Mouse (Mus musculus): ENCODE results near the gene Serpinh1.

Serpinh1 gene

DNA sequence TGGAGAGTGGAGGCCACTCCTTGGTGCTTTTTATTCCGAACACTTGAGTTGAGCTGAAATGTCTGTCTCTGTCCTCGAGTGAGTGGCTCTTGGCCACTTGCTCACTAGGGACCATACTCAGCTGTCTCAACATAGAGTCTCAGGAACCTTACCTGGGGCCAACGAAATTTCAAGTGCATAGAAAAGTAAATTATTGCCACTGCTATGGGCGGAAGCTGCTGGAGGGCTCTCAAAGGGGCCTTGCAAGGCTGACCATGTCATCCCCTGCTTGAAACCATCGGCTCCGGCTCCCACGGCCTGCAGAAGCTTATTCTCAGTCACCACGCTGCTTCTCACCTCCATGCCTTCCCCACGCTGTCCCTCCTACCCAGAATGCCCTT is 29.7 kb downstream of the Serpinh1 start:
- DNase-seq: no peak

DNA sequence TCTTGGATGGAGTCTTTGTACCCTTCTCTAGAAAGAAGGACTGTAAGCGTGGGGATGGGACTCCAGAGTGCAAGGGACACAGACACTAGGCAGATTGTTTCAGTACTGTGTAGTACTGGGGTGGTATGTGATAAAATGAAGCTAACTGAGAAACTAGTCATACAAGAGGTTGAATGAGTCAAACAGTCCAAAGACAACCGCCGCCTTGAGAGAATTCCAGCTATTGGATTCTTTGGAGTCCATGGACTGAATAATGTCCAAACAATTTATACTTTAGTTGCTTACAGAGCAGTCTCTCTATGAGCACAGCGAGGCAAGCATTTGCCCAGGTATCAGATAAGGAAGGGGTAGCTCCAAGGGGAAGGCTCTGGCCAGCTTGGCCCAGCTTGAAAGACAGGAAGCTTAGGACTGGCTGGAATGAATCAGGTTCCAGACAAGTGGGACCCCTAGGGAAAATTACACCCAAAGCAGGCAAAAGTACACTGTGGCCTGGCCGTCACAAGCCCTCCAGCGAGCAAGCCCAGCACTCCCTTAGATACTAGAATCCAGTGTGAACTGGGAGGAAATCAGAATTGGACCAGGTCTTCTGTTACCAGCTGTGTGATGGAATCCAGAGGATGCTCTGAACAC is 30.2 kb downstream of the Serpinh1 start:
- DNase-seq: no peak

DNA sequence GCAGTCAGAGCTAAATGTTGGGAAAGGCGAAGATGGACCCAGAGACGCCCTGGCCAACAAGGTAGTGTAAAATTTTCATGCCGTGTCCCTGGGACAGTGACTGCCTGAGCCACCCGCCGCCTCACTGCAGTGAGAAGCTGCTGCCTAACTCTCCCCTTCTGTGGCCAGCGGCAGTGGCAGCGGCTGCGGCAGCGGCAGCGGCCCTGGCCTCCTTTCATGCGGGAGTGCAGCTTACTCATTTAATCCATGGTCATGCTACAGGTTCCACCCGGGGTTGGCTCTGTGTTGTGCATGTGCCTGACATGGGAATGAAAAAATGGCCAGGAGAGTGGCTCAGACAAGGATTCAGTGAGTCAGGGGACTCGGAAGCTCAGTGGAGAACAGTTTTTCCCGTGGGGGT is 32.5 kb downstream of the Serpinh1 start:
- DNase-seq: no peak

DNA sequence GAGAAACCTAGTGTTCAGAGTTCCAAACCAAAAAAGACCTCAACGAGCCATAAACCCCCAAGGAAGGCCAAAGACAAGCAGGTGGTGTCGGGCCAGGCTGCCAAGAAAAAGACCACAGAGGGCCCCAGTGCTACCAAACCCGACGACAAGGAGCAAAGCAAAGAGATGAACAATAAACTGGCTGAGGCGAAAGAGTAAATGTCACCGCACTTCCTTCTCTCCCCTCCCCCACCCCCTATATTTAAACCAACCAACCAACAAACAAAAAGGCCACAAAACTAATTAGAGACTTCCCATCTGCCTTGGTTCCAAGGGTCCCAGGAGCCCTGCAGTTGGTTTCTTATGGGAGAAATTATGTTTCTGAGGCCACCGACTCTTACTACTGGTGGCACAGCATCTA is 35.6 kb downstream of the Serpinh1 start:
- no peak for DNase-seq

DNA sequence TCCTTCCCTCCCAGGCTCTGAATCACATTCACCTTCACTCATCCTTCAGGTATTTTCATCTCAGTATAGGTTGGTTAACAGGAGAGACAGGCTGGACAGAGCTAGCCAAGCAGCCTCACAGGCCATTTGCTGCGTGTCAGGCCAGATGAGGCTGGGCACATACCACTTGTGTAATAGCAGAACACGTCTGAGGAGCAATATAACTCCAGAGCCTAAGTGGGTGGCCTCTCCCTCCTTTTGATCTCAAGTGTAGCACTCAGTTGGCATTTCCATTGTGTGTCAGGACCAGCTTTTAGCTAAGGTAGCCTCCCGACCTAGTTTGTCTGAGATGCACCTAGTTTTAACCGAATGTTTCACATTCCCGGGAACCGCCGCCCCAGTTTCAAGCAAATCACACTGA is 36.8 kb downstream of the Serpinh1 start:
- no peak for DNase-seq

DNA sequence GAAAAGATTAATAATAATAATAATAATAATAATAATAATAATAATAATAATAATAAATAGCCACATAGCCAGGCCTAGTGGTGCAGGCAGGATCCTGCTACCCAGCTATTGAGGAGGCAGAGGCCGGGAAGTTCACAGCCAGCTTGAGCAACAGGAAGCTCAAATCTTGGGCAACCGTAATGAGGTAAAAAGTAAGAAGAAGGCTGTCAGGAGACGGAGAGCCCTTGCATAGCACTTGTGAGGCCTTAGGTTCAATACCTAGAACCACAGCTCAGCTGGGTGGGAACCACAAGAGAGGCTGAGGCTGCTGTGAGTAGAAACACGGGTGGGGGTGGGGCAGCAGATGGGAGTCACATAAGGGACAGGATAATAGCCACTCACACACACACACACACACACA is 38.5 kb downstream of the Serpinh1 start:
- no peak for DNase-seq

DNA sequence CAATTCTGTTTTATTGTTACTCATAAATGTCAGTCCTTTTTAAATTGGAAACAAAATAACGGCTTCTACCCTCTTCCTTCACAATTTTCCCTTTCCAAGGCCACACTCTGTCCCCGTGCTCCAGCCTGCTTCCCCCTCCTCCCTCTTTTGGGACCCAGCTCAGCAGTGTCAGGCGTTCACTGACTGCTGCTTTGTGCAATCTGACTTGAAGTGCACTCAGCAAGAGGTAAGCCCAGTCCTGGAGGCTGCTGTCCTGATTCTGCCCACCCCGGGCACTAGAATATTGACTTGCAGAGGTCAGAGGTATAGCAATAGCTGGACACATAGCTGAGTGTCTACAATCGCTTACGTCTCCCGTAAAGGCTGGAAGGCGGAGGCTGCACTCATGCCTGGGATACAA is 39.8 kb downstream of the Serpinh1 start:
- no peak for DNase-seq

DNA sequence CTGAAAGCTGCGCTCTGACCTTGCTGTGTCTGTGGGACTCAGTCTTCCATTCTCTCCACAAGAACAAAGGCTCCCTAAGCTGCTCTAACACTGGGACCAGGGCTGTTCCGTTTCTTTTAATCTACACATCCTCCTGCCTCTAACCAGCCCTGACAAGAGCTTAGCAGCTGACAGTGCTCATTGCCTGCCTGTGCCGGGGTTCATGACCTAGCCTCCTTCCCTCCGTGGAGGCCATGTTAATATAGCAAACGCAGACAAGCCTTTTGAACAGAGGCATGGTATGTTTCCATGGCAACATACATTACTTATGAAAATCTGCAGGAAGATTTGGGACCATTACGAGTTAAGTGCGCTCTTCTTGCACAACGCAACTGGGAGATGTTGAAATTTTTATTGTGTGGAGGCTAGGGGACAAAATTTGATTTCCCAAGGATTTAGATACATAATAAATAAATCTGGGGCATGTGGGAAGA is 40.3 kb downstream of the Serpinh1 start:
- no peak for DNase-seq

DNA sequence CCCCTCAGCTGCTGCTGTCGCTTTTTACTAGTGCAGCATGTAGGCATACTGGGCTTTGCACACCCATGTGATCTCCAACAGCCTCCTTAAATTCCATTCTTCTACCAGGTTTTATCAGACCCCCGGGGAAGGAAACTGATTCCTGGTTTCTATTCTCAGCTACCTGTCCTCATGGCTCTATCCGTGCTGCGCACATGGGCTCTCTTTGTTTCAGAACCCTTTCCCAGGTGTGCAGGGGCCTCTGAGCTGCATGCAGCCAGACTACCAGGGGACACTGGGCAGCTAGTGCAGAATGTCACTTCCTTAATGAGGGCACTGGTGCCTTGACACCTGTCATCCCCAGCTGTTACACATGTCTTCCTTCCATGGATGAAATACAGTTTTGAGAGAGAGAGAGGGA is 41.0 kb downstream of the Serpinh1 start:
- no peak for DNase-seq

DNA sequence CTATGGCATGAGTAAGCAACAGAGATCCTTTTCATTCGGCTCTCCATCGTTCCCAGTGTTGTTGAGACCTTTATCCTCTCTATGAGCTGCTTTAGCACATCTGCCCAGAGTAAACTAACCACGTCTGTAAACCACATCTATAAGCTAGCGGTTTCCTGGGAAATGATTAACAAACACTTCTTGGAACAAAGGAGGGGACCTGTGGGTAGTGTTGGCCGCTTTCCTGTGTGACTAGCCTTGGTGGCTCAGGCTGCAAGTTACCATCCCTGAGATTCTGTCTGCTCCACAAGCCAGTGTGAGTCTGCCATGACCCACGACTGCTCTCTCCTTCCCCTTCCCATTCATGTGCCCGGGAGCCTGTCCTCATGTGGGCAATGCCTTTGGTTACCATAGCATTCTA is 41.6 kb downstream of the Serpinh1 start:
- DNase-seq: no peak

DNA sequence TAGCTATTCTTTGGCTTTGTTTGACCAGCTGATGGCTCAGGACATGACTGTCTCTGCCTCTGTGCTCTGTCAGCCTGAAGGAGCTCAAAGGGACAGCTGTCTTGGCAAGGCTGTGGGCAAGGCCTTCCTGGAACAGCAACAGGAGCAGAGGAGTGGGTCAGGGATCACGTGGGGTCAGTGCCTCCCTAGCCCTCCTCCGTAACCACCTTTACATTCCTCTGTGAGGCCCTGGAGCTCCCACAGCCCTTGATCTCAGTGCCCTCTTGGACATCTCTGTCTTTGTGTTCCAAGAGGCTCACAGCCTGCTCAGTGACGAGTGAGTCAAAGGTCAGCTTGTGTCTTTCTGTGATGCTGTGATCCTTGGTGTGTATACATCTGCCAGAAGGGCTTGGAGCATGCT is 46.4 kb downstream of the Serpinh1 start:
- no peak for DNase-seq

DNA sequence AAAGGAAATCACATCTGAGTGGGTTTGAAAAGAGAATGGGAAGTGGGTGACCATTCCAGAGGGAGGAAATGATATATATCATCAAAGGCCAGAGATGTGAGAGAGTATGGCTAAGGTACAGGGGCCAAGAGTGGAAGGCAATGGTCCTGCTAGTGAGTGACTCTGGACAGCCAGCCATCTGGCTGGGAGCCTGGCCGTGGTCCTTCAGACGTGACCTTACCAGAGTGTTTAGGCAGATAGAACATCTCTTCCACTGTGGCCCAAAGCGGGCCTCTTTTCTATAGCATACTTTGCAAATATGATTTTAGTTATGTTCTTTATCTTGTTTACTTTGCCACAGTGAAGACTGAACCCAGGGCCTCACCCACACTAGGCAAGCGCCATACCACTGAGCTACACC is 47.4 kb downstream of the Serpinh1 start:
- DNase-seq: no peak

DNA sequence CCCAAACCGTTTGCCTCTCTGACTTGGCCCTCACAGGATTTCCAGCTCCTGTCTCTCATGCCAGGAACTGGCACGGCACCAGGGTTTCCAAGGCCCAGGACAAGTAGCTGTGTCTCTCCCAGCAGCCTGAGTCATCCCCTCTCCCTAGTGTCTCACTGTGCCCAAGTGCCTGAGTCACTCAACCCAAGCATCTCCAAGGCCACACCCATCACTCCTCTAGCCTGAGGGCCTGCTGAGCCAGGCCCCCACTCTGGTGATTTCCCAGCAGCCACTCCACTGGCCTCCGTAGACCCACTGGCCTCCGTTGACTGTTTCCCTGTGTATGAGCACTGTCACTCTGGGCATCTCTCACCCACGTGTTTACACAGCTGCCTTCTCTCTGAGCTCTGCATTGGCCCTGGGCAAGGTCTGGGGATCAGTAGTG is 48.1 kb downstream of the Serpinh1 start:
- peak in 1 of 2 experiments; percentile 4 for DNase-seq

DNA sequence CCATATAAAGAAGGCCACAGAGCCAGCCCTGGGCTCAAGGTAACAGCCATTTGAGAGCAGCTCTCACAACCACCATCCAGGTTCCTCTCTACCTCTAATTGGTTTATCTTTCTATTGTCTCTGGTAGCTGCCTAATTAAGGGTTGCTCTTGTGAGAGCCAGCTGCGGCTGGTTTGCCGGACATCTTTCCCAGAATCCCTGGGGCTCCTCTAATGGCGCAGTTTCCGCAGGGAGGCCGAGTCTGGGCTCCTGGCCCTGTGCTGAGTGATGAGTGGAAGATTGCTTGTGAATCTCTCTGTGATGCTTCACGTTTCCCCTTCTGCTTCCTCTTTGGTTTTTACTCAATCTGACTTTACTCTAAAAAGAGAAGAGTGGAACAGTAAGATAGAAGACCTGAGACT is 49.0 kb downstream of the Serpinh1 start:
- no peak for DNase-seq

DNA sequence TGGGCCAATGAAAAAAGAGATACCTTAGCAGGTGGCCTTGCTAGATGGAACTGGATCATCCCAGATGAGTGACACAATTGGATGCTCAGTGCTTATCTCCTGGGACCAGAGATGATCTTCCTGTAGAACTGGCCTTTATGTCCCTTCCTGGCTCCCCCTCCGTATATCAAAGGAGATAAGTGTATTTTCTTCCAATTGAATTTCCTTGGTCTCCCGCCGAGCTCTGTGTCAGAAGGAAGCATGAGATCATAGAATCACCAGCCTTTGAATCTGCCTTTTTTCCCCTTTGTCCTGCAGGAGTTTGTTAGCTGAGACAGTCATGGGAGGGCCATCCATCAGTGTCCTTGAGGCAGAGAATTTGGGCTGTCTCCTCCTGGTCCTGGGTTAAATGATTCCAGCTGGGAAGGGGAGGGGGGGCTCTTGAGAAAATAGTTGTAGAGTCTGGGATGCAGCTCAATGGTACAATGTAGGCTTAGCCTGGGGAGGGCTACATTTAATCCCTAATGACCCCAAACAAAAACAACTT is 52.3 kb downstream of the Serpinh1 start:
- DNase-seq: no peak
